In the genomic region with DNA sequence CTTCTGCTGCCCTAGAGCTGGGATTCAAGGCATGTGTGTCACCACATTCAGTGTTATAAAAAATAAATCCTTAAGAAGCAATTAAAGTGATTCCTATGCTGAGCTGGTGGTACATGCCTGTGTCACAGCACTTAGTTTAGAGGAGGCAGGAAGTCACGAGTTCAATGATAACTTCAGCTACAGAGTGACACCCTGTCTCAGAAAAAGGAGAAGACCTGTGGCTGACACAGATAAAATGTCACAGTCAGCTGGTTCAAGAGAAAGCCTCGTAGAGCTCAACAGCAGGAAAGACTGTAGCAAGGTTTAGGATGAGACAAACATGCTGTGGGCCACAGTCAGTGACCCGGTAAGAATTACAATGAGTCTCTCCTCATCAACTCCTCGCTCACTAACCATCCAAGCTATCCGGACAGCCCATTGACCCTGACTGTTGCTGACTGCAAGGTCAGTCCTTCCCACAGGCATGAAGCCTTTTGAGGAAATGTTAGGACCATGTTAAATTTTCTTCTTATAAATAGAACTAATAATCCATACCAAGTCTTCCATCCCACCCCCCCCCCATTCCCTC, we compare ENCODE assay signal across 11 mouse cellular contexts. TPM values are rescaled to one million over a fixed set of nuclear protein-coding genes. Genes with fewer than 3 reads are reported as not detected.
A peak's percentile ranks its signal among the peaks of the same experiment; 100 is the strongest.
DNase-seq lines count a peak whose midpoint lies in the region; ATAC-seq and TF ChIP-seq lines count a peak whose summit lies in the region.
"Had no signal": no experiment of that assay in that cellular context is flagged by ENCODE, and none has a peak within 500 bp of the region (broad histone marks: within the 10 kb centered on the region; RNA-seq: fewer than 3 reads in every experiment).

No protein-coding gene starts in this region.

- no peak for TF ChIP-seq POLR2A in embryonic fibroblast, embryonic 13.5 days (IDR thresholded peaks at IDR 0.05; ENCODE audit: low read depth, low read length)

- DNase-seq in kidney, postnatal 0 days (ENCODE audit: low spot score): peak; percentile 10
- DNase-seq in kidney, postnatal 14 days: no peak
- peak; percentile 95 for DNase-seq in MEL-GATA-1-ER (ENCODE audit: extremely low read depth, low read depth)
- DNase-seq in frontal cortex, postnatal 25 days (ENCODE audit: low spot score in 2 of 2): no peak
- DNase-seq: cerebellum, adult 9-10 months; lung, adult 2 months; thymus, adult 2 months had no signal

- H3K9me3 ChIP-seq in kidney, postnatal 0 days (replicated peaks; ENCODE audit: low read length): no peaks in the 10 kb centered on the region
- no peaks in the 10 kb centered on the region for H3K9me3 ChIP-seq in megakaryocyte, embryonic 14.5 days
- no peaks in the 10 kb centered on the region for H3K9me3 ChIP-seq in hindbrain, embryonic 12.5 days (replicated peaks)
- no peaks in the 10 kb centered on the region for H3K9me3 ChIP-seq in hindbrain, embryonic 13.5 days

- no peak overlapping the region for H3K4me3 ChIP-seq in kidney, postnatal 0 days (replicated peaks; ENCODE audit: low read depth, low read length)
- no peak overlapping the region for H3K4me3 ChIP-seq in embryonic fibroblast, embryonic 13.5 days (ENCODE audit: insufficient read depth, low read length)
- peak overlapping the region; percentile 68 for H3K4me3 ChIP-seq in megakaryocyte, embryonic 14.5 days (replicated peaks)
- no peak overlapping the region for H3K4me3 ChIP-seq in hindbrain, embryonic 12.5 days
- H3K4me3 ChIP-seq in hindbrain, embryonic 13.5 days: no peak overlapping the region

- no peaks in the 10 kb centered on the region for H3K27me3 ChIP-seq in kidney, postnatal 0 days (ENCODE audit: insufficient read depth, low read length)
- H3K27me3 ChIP-seq in megakaryocyte, embryonic 14.5 days (replicated peaks): no peaks in the 10 kb centered on the region
- no peaks in the 10 kb centered on the region for H3K27me3 ChIP-seq in hindbrain, embryonic 12.5 days
- no peaks in the 10 kb centered on the region for H3K27me3 ChIP-seq in hindbrain, embryonic 13.5 days

- no peak for ATAC-seq in kidney, postnatal 0 days (replicated peaks; ENCODE audit: low FRiP score, low read depth)
- ATAC-seq in hindbrain, embryonic 12.5 days (ENCODE audit: low FRiP score): no peak
- no peak for ATAC-seq in hindbrain, embryonic 13.5 days (ENCODE audit: low FRiP score)

- no peak overlapping the region for H3K9ac ChIP-seq in kidney, postnatal 0 days (ENCODE audit: low read depth, low read length)
- H3K9ac ChIP-seq in hindbrain, embryonic 12.5 days: no peak overlapping the region
- no peak overlapping the region for H3K9ac ChIP-seq in hindbrain, embryonic 13.5 days

- no peaks in the 10 kb centered on the region; the same call in 1 of the 2 replicates for H3K36me3 ChIP-seq in kidney, postnatal 0 days (ENCODE audit: insufficient read depth, low read length)
- peaks cover 46% of the 10 kb centered on the region for H3K36me3 ChIP-seq in megakaryocyte, embryonic 14.5 days (replicated peaks; ENCODE audit: low read length)
- no peaks in the 10 kb centered on the region for H3K36me3 ChIP-seq in hindbrain, embryonic 12.5 days
- H3K36me3 ChIP-seq in hindbrain, embryonic 13.5 days: no peaks in the 10 kb centered on the region

- TF ChIP-seq CTCF in kidney, postnatal 0 days (IDR thresholded peaks at IDR 0.05; ENCODE audit: low read depth): no peak
- no peak for TF ChIP-seq CTCF in embryonic fibroblast, embryonic 13.5 days (IDR thresholded peaks at IDR 0.05; ENCODE audit: borderline replicate concordance, insufficient read depth, low read length)

- WGBS in kidney, postnatal 0 days: 46% methylated on average over 5 of the region's 5 CpGs
- 50% methylated on average over 5 of the region's 5 CpGs for WGBS in hindbrain, embryonic 12.5 days
- 49% methylated on average over 5 of the region's 5 CpGs for WGBS in hindbrain, embryonic 13.5 days

- no peaks in the 10 kb centered on the region for H3K4me1 ChIP-seq in kidney, postnatal 0 days (replicated peaks; ENCODE audit: insufficient read depth, low read length)
- 0 out of 2 replicates have a peak, but pooled peaks cover 3% of the 10 kb centered on the region for H3K4me1 ChIP-seq in embryonic fibroblast, embryonic 13.5 days (ENCODE audit: control insufficient read depth, insufficient read depth, low read length)
- H3K4me1 ChIP-seq in megakaryocyte, embryonic 14.5 days: peaks cover 62% of the 10 kb centered on the region
- no peaks in the 10 kb centered on the region for H3K4me1 ChIP-seq in hindbrain, embryonic 12.5 days
- H3K4me1 ChIP-seq in hindbrain, embryonic 13.5 days (replicated peaks): no peaks in the 10 kb centered on the region

- no peak overlapping the region for H3K4me2 ChIP-seq in kidney, postnatal 0 days (ENCODE audit: low read length)
- H3K4me2 ChIP-seq in hindbrain, embryonic 12.5 days (replicated peaks): no peak overlapping the region
- H3K4me2 ChIP-seq in hindbrain, embryonic 13.5 days: no peak overlapping the region

- H3K27ac ChIP-seq in kidney, postnatal 0 days: no peak overlapping the region
- peak overlapping the region; percentile 14; the same call in 1 of the 2 replicates for H3K27ac ChIP-seq in embryonic fibroblast, embryonic 13.5 days (ENCODE audit: insufficient read depth, low read length)
- H3K27ac ChIP-seq in hindbrain, embryonic 12.5 days: no peak overlapping the region
- H3K27ac ChIP-seq in hindbrain, embryonic 13.5 days: no peak overlapping the region

RNA-seq across cellular contexts. Expression of a gene that starts 15.2 kb away (rescaled TPM):
- polyA plus RNA-seq in kidney, postnatal 0 days (2015; fragmentation: Nextera tagmentation; extraction: Ambion mirVana): 20.6 and 24.7 TPM in 2 replicates
- 11.4 and 17.5 TPM in 2 replicates for polyA plus RNA-seq in embryonic fibroblast, embryonic 13.5 days (2011; ENCODE audit: insufficient read length, low read depth, missing spikeins)
- polyA plus RNA-seq in megakaryocyte, embryonic 14.5 days (2012; ENCODE audit: insufficient read depth, low replicate concordance): 0.96 and 1.5 TPM in 2 replicates
- polyA plus RNA-seq in hindbrain, embryonic 12.5 days (2016; fragmentation: Nextera tagmentation; extraction: Ambion mirVana): 9.2 and 9.9 TPM in 2 replicates
- polyA plus RNA-seq in hindbrain, embryonic 13.5 days (2015; fragmentation: Nextera tagmentation; extraction: Ambion mirVana): 8.5 and 9.8 TPM in 2 replicates

RNA-seq across cellular contexts. Expression of a gene that starts 15.3 kb away (rescaled TPM):
- 190 and 191 TPM in 2 replicates for polyA plus RNA-seq in kidney, postnatal 0 days (2015; fragmentation: Nextera tagmentation; extraction: Ambion mirVana)
- 106 and 109 TPM in 2 replicates for polyA plus RNA-seq in embryonic fibroblast, embryonic 13.5 days (2011; ENCODE audit: insufficient read length, low read depth, missing spikeins)
- polyA plus RNA-seq in megakaryocyte, embryonic 14.5 days (2012; ENCODE audit: insufficient read depth, low replicate concordance): 422 and 727 TPM in 2 replicates
- polyA plus RNA-seq in hindbrain, embryonic 12.5 days (2016; fragmentation: Nextera tagmentation; extraction: Ambion mirVana): 45.3 and 46.5 TPM in 2 replicates
- 45.9 and 54.5 TPM in 2 replicates for polyA plus RNA-seq in hindbrain, embryonic 13.5 days (2015; fragmentation: Nextera tagmentation; extraction: Ambion mirVana)

RNA-seq across cellular contexts. Expression of a gene that starts 23.6 kb away (rescaled TPM):
- 32.2 and 35.9 TPM in 2 replicates for polyA plus RNA-seq in kidney, postnatal 0 days (2015; fragmentation: Nextera tagmentation; extraction: Ambion mirVana)
- 10.5 and 21.5 TPM in 2 replicates for polyA plus RNA-seq in embryonic fibroblast, embryonic 13.5 days (2011; ENCODE audit: insufficient read length, low read depth, missing spikeins)
- 8.3 and 8.8 TPM in 2 replicates for polyA plus RNA-seq in megakaryocyte, embryonic 14.5 days (2012; ENCODE audit: insufficient read depth, low replicate concordance)
- polyA plus RNA-seq in hindbrain, embryonic 12.5 days (2016; fragmentation: Nextera tagmentation; extraction: Ambion mirVana): 26.9 and 29.6 TPM in 2 replicates
- 15.2 and 15.8 TPM in 2 replicates for polyA plus RNA-seq in hindbrain, embryonic 13.5 days (2015; fragmentation: Nextera tagmentation; extraction: Ambion mirVana)

Comparison
In these comparisons a context has a peak if more than half of its experiments do, and no peak if none do; other contexts are left out.
1. DNase-seq: peak in kidney, postnatal 0 days (single experiment) and MEL-GATA-1-ER (single experiment); none in kidney, postnatal 14 days (single experiment) and frontal cortex, postnatal 25 days (0 of 2).